Mouse (Mus musculus) cerebellum, postnatal 4 days (tissue): ENCODE measurements around the gene Stx6.
"Not testable (repeated sequence)": the region's sequence is repeated elsewhere in the genome, so short reads cannot be mapped to it uniquely, and the experiment has no call there.

Experiments
- DNase-seq, 2 experiments: peaks; one replicate each; pipeline ENCODE4 v3.0.0; 2022; ENCODE audit warnings: low spot score in 2 of 2, mixed read lengths in 1 of 2

Stx6 gene

DNA sequence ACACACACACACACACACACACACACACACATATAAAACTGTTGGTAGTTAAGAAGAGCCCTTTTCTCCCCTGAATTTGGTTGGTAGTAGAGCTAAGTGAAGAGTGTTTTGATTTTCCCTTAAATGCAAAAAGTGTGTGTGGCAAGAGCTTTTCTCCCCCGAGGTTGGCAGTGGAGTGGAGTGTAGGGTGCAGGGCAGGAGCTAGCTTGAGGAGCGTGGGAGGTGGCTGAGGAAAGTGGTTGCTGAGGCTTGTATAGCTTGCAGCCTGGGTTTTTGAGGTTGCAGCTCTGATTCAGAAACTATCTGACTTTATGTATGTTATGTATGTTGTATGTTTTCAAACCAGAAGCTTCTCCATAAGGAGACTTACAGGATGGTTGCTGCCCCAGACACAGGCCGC, 8.9 kb downstream of the Stx6 start:
- DNase-seq: no peak

DNA sequence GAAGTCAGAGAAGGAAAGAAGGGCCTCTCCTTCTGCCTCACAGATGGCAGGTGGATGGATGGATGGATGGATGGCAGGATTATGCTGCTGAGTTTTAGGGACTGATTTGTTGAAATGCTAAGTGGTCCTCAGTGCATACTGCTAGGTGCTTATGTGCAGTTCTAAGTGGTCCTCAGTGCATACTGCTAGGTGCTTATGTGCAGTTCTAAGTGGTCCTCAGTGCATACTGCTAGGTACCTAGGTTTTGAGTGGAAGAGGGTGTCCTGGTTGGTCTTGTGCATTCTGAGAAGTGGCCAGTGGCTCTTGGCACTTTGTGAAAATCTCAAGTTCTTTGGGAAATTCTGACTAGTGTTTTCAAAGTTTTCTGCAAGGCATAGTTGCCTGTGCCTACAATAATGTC, 11.4 kb downstream of the Stx6 start:
- no peak for DNase-seq

DNA sequence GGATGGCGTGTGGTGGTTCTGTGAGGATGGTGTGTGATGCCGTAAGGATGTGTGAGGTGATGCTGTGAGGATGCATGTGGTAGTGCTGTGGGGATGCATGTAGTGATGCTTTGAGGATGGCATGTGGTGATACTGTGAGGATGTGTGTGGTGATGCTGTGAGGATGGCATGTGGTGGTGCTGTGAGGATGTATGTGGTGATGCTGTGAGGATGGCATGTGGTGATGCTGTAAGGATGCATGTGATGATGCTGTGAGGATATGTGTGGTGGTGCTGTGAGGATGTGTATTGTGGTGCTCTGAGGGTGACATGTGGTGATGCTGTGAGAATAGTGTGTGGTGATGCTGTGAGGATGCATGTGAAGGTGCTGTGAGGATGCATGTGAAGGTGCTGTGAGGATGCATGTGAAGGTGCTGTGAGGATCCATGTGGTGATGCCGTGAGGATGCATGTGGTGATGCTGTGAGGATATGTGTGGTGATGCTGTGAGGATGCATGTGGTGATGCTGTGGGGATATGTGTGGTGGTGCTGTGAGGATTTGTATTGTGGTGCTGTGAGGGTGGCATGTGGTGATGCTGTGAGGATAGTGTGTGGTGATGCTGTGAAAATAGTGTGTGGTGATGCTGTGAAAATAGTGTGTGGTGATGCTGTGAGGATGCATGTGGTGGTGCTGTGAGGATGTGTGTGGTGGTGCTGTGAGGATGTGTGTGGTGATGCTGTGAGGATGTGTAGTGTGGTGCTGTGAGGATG, 14.6 kb downstream of the Stx6 start:
- no peak for DNase-seq

DNA sequence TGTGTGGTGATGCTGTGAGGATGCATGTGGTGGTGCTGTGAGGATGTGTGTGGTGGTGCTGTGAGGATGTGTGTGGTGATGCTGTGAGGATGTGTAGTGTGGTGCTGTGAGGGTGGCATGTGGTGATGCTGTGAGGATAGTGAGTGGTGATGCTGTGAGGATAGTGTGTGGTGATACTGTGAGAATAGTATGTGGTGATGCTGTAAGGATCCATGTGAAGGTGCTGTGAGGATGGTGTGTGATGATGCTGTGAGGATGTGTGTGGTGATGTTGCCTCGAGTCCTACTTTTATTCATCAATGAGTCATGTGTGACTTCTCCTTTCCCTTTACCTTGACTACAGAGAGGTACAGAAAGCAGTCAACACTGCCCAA, 15.1 kb downstream of the Stx6 start:
- DNase-seq: not testable (repeated sequence)

DNA sequence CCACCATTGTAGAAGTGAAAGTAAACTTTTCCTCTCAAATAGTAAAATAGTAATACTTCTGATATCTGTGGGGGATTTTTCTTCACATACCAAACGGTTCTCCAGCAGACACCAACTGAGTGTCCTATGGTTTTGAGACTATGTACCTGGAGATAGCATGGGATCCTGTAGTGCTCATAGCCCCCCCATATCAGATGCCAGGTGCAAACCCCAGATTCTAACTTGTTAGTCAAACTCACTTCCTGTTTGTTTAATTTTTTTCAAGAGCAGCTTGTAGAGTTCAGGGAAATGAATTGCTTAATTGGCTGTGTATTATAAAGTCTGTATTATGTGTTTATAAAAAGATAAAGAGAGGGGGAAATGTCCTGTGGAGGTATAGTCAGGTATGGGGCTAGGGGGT, 15.9 kb downstream of the Stx6 start:
- no peak for DNase-seq

DNA sequence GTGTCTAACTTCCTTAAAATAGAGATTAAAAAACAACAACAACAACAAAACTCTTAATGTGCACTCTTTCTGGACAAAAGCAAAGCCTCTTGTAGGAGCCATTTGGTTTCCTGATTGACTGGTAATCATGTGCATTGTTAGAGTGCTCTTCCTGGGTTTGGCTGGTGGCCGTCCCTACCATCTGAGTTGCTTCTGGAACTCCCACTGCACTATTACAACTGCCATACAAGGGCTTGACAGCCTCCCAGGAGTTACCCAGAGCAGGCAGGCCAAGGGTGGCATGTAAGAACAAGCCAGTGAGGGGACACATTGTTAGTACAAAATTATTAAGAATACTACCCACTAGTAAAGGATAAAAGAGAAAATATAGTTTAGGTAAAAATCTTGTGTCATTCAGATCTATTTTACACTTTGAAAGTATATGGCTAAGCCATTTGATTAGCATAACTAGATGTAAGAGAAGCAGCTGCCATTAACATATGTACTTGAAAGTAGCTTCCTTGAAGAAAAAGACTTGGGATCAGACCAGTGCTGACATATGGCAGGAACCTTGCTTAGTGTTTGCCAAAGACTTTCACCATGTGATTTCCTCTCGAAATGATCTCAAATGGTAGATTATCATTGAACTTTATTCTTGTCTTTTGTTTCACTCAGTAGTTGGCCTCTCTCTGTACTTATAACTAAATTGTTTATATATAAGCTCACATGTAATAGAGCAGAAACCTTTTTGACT, 19.8 kb downstream of the Stx6 start:
- DNase-seq: no peak

DNA sequence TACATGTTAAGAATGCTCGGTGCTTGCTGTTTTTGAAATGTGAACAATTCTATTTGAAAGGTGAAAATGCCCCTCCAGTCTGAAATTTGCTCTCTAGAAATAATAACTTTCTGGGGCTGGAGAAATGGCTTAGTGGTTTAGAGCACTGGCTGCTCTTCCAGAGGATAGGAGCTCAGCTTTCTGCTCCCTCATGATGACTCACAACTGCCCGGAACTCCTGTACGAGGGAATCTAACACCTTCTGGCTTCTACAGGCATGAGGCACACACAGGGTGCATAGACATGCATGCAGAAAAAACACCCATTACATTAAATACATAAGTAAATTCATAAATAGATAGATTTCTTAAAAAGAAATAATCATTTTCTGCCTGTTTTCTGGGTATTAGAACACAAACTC, 25.7 kb downstream of the Stx6 start:
- no peak for DNase-seq

DNA sequence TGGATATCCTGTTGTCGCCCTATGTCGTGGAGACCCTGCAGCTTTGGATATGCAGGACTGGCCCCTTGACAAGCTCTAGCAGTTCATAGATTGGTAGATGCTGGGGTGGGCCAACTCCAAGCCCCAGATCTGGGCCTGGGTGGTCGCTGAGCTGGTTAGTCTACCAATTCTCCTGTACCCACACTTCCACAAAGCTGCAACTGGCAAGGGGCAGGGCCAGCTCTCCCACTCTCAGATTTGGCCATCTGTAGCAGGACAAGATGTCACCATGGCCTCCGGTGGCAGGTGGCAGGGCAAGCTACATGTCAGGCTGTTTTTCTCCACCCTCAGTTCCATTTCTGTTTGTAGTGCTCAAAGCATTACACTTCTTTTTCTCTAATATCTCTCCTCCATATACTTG, 30.1 kb downstream of the Stx6 start:
- no peak for DNase-seq

DNA sequence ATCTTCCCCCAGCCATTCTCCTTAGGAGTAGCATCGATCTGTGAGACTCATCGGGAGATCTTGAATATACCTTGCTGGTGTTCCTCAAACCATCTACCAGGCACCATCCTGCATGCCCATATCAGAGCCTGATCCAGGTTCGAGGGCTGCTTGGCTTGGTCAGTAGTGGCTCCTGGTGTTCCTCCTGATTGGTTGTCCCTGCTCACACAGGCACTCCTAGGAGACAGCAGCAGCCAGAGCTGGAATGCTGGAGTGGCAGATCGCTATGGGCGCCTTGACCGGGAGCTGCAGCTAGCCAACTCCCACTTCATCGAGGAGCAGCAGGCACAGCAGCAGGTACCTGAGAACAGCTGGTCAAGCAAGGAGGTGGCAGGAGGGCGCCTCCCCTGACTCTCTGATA, 32.7 kb downstream of the Stx6 start:
- DNase-seq: peak in 1 of 2 experiments; percentile 16

DNA sequence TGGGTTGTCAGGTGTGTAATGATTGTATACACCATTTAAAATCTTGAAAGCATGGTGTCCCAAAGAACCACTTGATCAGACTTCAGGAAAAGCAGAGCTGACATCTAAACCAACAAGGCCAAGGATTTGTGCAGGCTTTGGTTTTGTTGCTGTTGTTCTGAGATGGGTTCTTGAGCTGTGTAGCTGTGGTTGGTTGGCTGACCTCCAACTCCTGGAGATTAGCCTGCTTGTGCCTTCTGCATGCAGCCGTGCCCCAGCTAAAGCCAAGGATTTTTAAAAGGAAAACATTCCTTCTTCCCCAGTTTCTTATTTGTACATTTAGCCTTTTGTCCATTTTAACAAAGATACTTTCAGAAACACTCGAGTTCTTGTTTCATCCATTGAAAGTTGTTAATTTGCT, 33.2 kb downstream of the Stx6 start:
- DNase-seq: peak in 1 of 2 experiments; percentile 65

DNA sequence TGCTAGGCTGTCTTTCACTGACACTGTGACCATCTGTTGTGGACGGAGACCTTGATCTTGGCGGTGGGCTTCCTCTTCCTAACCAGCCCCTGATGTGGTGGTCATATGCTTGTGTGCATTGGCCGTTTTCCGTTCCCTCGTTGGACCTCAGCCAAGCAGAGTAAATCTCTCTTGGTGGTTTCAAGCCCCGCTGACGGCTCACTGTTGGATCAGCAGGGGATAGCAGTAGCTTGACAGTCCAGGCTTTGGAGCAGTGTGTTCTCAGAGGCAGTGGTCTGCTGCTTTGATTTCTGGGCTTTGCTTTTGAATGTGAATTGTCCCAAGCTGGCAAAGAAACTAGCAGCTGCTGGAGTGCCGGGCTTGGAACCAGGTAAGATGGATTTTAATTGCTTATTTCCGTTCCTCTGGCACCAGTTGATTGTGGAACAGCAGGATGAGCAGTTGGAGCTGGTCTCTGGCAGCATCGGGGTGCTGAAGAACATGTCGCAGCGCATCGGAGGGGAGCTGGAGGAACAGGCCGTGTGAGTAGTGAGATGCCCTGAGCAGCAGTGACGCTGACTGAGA, 34.4 kb downstream of the Stx6 start:
- peak in 1 of 2 experiments; percentile 62 for DNase-seq

DNA sequence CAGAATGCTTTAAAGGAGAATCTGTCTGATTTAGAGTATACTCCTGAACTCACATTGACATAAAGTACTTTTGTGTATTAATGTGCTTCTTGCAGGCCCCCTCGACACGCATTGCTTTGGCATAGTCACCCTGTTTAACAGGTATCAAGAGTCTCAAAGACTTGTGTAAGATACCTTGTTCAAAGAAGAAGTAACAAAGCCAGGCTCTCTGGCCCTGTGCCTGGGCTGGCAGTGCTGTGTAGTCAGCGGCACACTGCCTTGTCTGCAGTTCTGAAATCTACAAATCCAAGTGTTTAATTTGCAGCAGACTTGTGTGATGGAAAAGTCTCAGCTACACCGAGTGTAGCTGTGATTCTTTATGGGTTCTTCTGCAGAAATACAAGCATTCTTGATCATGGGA, 38.2 kb downstream of the Stx6 start:
- peak in 1 of 2 experiments; percentile 38 for DNase-seq

DNA sequence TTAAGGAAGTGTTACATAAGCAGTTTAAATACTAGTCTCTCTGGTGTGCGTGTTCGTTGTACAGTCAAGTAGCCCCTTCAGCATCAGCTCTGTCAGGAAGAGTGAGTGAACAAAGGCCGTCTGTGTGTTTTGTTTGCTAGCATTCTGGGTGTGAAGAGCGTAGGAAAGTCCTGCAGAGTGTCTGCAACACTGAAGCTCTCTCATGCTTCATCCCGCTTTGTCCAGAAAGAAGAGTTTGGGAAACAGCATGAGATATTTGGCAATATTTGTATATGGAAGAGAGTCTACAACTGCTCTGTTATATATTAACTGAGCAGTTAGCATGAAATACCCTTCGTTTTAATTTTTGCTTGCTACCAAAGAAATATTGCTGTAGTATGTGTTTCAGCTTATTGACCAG, 41.0 kb downstream of the Stx6 start:
- DNase-seq: no peak

DNA sequence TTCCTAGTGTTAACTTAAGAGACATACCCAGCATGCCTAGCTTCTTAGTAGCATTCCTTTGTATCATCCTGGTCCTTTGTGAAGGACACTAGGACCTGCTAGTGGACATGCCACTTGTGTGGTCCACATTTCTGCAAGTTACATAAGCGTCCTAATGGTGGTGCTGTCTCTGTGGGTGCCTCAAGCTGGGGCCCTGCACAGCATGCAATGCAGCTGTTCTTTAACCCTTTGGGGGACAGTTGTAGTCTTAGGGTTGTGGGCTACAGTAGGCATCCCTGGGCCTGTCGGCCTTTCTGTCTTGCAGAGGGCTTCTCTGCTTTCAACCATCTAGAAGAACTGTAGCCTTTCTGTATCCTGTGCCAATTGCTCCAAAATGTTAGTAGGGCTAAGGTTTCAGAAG, 42.5 kb downstream of the Stx6 start:
- no peak for DNase-seq

DNA sequence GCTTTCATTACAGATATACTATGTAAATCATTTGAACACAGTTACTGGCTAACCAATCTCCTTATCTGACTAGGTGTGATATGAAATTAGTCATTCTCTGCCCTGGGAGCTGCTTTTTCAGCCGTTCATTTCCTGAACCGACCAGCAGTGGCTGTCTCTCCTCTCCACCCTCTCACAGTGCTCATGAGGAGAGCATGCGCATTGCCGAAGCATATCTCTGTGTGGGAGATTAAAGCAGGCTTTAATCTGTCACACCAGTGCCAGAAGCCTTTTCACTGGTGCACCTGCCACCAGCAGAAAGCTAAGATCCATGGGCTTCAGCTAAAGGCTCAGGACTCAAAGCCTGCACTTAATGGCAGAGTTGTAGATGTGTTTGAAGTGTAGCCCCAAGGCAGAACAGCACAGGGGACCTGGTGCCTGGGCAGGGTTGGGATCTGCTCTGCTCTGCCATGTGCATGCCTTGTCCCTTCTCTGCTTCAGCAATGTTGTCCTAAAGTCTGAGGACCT, 42.9 kb downstream of the Stx6 start:
- DNase-seq: peak in 1 of 2 experiments; percentile 8

DNA sequence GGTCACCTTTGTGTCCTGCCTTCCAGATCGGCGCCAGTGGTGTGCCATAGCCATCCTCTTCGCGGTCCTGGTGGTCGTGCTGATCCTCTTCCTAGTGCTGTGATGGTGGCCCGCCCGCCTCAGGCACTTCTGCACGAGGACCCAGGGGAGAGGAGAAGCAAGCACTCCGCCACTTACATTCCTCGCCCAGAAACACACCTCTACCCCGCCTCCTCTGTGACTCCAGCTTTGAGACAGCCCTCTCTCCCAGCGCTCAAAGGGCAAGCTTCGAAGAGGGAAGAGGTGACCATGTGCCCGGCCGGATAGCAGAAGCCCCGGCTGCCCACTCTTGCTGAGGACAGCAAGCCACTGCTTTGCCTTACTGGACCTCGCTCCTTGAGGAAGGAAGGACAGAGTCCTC, 43.4 kb downstream of the Stx6 start:
- DNase-seq: peak in 1 of 2 experiments; percentile 6

DNA sequence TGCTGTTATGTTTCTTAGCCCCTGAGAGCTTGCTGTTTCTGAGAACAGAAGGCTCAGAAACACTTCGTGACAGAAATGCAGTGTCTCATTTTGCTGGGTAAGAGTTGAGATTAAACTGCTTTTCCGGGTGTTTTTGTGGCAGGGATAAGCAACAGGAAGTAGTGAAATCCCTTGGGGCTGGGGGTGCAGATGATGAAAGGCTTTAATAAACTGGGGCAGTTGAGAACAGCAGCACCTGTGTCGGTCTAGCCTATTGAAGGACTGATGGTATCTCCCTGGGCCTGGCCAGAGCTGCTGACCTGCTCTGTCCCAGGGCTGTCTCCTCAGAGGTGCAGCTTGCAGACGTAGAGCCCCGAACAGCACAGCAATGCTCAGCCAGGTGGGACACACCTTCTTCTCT, 44.0 kb downstream of the Stx6 start:
- DNase-seq: no peak

DNA sequence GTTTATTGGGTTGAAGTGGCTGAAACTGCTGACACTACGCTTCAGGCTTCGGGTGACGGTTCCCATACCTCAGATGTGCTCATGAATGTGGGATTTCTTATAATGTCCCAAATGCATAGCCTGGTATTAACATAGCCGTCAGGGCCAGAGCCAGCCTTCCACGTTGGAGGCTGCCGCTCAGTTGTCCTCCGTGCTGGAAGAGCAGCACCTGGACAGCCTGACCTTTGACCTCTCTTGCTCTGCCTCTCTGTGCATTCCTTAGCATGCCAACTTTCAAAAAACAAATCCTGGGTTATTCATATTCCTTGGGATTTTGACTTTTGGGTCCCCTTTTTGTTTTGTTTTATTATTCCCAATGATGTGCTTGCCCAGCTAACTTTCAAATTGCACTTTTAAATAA, 44.6 kb downstream of the Stx6 start:
- DNase-seq: no peak

DNA sequence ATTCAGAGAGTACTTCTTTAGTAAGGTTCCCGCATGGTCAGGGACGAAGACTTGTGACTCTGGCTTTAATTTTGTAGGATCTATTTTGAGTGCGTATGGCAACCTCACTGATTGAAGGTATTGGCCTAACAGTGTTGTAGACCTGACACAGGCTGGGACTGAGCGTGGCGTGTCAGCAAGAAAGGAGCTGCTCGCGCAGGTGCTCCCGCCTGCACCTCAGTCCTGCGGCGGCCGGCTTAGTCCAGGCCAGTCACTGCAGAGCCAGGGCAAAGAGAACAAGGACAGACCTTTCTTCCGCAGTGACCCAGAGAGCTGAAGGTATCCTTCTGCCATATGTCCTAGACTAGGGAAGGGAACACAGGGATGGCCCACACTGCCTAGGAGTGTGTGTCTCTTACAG, 45.4 kb downstream of the Stx6 start:
- peak in 1 of 2 experiments; percentile 6 for DNase-seq

DNA sequence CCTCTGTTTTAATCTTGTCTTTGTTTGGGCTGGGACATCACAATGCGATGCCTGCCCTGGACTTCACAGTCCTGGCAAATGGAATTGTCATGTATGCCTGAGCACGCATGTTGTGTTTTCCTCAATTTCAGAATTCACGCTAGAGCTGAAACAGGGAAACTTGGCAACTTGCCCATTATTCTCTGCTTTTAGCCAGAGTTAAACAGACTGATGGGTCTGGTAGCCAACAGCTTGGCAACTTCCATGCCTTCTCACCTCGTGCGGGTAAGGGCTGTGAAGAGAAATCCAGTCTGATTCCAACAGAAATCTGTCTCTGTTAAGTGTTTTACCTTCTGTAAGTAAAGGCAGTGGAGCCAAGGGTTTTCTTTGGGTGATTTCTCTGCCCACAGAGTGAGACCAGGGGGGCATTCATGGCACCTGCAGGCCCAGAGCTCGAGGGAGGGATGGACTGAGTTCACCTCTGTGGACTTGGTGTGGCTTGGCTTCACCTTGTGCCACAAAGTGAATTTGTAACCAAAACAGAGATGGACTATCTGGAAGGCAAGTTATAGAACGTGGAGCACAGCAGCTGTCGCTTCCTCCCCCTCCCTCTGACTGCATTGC, 46.1 kb downstream of the Stx6 start:
- DNase-seq: no peak

DNA sequence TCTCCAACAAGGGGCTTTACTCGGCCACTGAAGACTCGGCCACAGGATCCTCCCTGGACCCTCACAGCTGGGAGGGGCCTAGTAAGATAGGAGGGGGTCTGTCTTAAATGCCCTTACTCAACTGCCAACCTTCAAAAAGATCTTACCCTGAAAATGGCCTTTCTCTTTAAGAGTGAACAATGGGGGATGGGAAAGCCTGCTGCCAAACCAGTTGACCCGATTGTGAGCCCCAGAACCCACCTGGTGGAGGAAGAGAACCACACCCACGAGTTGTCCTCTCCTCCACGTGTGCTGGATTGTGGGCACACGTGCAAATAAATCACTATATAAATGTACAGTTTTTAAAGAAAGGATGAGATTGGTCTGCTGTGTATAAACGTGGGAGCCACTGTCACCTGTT, 46.8 kb downstream of the Stx6 start:
- DNase-seq: no peak

DNA sequence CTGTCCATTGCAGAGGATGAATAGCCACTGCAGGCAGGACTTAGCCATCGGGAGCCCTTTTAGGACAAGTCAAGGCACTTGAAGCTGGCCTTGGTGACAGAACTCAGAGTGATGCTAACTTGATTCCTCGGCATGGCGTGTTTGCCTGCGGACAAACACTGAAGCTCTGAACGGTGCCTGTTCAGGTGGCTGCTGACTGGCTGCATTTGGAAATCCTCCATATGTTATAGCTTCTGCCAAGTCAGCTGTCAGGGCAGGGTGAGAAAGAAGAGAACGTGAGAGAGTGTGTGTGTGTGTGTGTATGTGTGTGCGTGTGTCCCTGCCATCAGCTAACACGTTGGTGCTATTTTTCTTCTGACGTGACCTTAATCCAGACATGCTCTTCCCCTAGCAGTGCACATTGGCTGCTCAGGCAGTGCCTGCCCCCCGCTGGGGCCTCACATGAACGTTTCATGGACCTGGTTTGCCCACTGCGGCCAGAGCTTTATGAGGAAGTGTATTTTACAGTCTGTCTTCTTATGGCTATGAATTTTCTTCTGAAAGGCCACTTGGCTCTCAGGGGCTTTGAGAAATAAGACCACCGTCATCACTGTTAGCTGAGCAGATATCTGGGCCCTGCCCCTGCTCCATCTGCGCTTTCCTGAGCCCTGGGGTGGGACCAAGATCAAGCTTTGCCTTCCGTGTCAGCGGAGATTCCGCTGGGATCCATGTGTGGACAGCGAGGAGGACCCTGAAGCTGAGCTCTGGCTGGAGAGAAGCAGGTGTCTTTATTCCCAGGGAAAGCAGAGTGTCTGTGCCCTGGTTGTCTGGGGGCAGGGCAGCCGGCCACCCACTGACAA, 47.5 kb downstream of the Stx6 start:
- no peak for DNase-seq
